Mouse (Mus musculus) left cerebral cortex, postnatal 10 days (tissue): ENCODE data around the gene 1700102P08Rik. TPM values are rescaled to one million over a fixed set of nuclear protein-coding genes. Genes with fewer than 3 reads are reported as not detected.

Source experiments
- DNase-seq, 2 experiments: peaks; one replicate each; pipeline ENCODE4 v3.0.0; 2021 to 2022; ENCODE audit warnings: low spot score in 2 of 2, mixed read lengths in 1 of 2; ENCODE audit errors: extremely low spot score in 1 of 2
- intact Hi-C: fragments of 180-260 bp; cut with DNase I; formaldehyde crosslinking; loops from one replicate; pipeline ENCODE4 v1.15.1; 2025
- total RNA-seq, 2 experiments: library from RNA; stranded (reverse); gene quantifications; 2 replicates each; pipeline ENCODE4 v1.2.3; 2021

1700102P08Rik gene
- total RNA-seq, 2 experiments from 2014 or later = 1.4 to 2.1 TPM

GRCm38 (mm10) chr9:108403081-108403480 lies 10.5 kb downstream of the 1700102P08Rik start:
- intact Hi-C loops = no loop called here
- DNase-seq = no peak

GRCm38 (mm10) chr9:108404451-108404850 lies 11.8 kb downstream of the 1700102P08Rik start:
- DNase-seq = no peak
- intact Hi-C loops = no loop called here

GRCm38 (mm10) chr9:108409535-108409934 lies 16.9 kb downstream of the 1700102P08Rik start:
- intact Hi-C loops = no loop called here

GRCm38 (mm10) chr9:108411381-108411942 lies 18.9 kb downstream of the 1700102P08Rik start:
- peak in 1 of 2 experiments; percentile 23 for DNase-seq
- intact Hi-C loops = no loop called here

More at GRCm38 (mm10) chr9:108409535-108409934, 16.9 kb downstream of the 1700102P08Rik start:
- no peak for DNase-seq

GRCm38 (mm10) chr9:108412221-108412620 lies 19.6 kb downstream of the 1700102P08Rik start:
- DNase-seq = no peak
- intact Hi-C loops = no loop called here

GRCm38 (mm10) chr9:108428384-108428783 lies 35.8 kb downstream of the 1700102P08Rik start, which contains the start of gene Ccdc36:
Gene Ccdc36 (minus strand): TSS chr9:108428484.
- intact Hi-C loops = no loop called here
- no peak for DNase-seq

- intact Hi-C loops = no loop called here
Measured at GRCm38 (mm10) chr9:108431431-108432067, 38.9 kb downstream of the 1700102P08Rik start.

GRCm38 (mm10) chr9:108436182-108436581 lies 43.6 kb downstream of the 1700102P08Rik start, which contains the start of gene BC048562:
Gene BC048562 (plus strand): TSS chr9:108436482.
- intact Hi-C loops = no loop called here
- no peak for DNase-seq

More at GRCm38 (mm10) chr9:108431431-108432067, 38.9 kb downstream of the 1700102P08Rik start:
- DNase-seq = peak in 1 of 2 experiments; percentile 55

GRCm38 (mm10) chr9:108439176-108439575 lies 46.6 kb downstream of the 1700102P08Rik start:
- peak in 1 of 2 experiments; percentile 50 for DNase-seq
- intact Hi-C loops = no loop called here

- no peak for DNase-seq
- intact Hi-C loops = no loop called here
Measured at GRCm38 (mm10) chr9:108440485-108440884, 47.9 kb downstream of the 1700102P08Rik start.

- intact Hi-C loops = no loop called here
- peak in 1 of 2 experiments; percentile 77 for DNase-seq
Measured at GRCm38 (mm10) chr9:108441236-108441919, 48.8 kb downstream of the 1700102P08Rik start.

GRCm38 (mm10) chr9:108445125-108445524 lies 52.5 kb downstream of the 1700102P08Rik start:
- no peak for DNase-seq
- intact Hi-C loops = no loop called here

- intact Hi-C loops = loop anchor here (5.0 kb wide), 1 partner anchor 53 kb away; no protein-coding TSS in a partner anchor
- DNase-seq = peak; percentile 57 to 68
Measured at GRCm38 (mm10) chr9:108449860-108450259, 57.3 kb downstream of the 1700102P08Rik start.

GRCm38 (mm10) chr9:108450292-108451169 lies 57.9 kb downstream of the 1700102P08Rik start:
- intact Hi-C loops = loop anchor here (5.0 kb wide), 1 partner anchor 53 kb away; no protein-coding TSS in a partner anchor
- peak in 1 of 2 experiments; percentile 57 for DNase-seq

GRCm38 (mm10) chr9:108451170-108451493 lies 58.5 kb downstream of the 1700102P08Rik start:
- intact Hi-C loops = loop anchor here (5.0 kb wide), 1 partner anchor 54 kb away; no protein-coding TSS in a partner anchor

GRCm38 (mm10) chr9:108451519-108452160 lies 59.0 kb downstream of the 1700102P08Rik start:
- DNase-seq = no peak
- intact Hi-C loops = loop anchor here (5.0 kb wide), 1 partner anchor 54 kb away; no protein-coding TSS in a partner anchor

More at GRCm38 (mm10) chr9:108451170-108451493, 58.5 kb downstream of the 1700102P08Rik start:
- no peak for DNase-seq

- intact Hi-C loops = loop anchor here (5.0 kb wide), 1 partner anchor 55 kb away; no protein-coding TSS in a partner anchor
- peak; percentile 77 to 92 for DNase-seq
Measured at GRCm38 (mm10) chr9:108452291-108452906, 59.8 kb downstream of the 1700102P08Rik start.
